In genomic region chr3:73731677-73732076, GRCm38 (mm10) we compare ENCODE assay signal across 11 mouse cellular contexts. TPM values are rescaled to one million over a fixed set of nuclear protein-coding genes. Genes with fewer than 3 reads are reported as not detected.
DNase-seq lines count a peak whose midpoint lies in the region; ATAC-seq and TF ChIP-seq lines count a peak whose summit lies in the region.
"Had no signal": no experiment of that assay in that cellular context is flagged by ENCODE, and none has a peak within 500 bp of the region (broad histone marks: within the 10 kb centered on the region; RNA-seq: fewer than 3 reads in every experiment).

No protein-coding gene starts in this region.

- intact Hi-C loops in left cerebral cortex, postnatal 14 days (cut with DNase I) = loop anchor here (5.0 kb wide), 1 partner anchor 1406 kb away; no protein-coding TSS in a partner anchor

- H3K4me3 ChIP-seq in embryonic facial prominence, embryonic 11.5 days (ENCODE audit: low read depth, low read length) = no peak overlapping the region
- H3K4me3 ChIP-seq in embryonic facial prominence, embryonic 10.5 days = no peak overlapping the region
- no peak overlapping the region for H3K4me3 ChIP-seq in ES-E14 (ENCODE audit: insufficient read depth in 1 of 2, low read depth in 1 of 2, low read length in 2 of 2, poor library complexity in 1 of 2, severe bottlenecking in 1 of 2)
- H3K4me3 ChIP-seq: stomach, embryonic 15.5 days had no signal

- no peak for ATAC-seq in embryonic facial prominence, embryonic 11.5 days (replicated peaks; ENCODE audit: insufficient number of reproducible peaks, low FRiP score, low TSS enrichment, low read depth)
- ATAC-seq in megakaryocyte, adult 5-6 weeks (ENCODE audit: poor library complexity, severe bottlenecking) = no peak

- H3K4me1 ChIP-seq in embryonic facial prominence, embryonic 11.5 days (ENCODE audit: control insufficient read depth, insufficient read depth, low read length) = no peaks in the 10 kb centered on the region
- no peaks in the 10 kb centered on the region for H3K4me1 ChIP-seq in embryonic facial prominence, embryonic 10.5 days
- H3K4me1 ChIP-seq in ES-E14 (ENCODE audit: control insufficient read depth in 2 of 2, insufficient read depth in 2 of 2, low read length in 2 of 2, poor library complexity in 1 of 2) = no peaks in the 10 kb centered on the region
- H3K4me1 ChIP-seq: stomach, embryonic 15.5 days had no signal

- H3K27ac ChIP-seq in embryonic facial prominence, embryonic 11.5 days (replicated peaks; ENCODE audit: low read depth, low read length) = no peak overlapping the region
- no peak overlapping the region for H3K27ac ChIP-seq in embryonic facial prominence, embryonic 10.5 days (replicated peaks)
- no peak overlapping the region for H3K27ac ChIP-seq in ES-E14 (ENCODE audit: insufficient read depth, low read depth, low read length, poor library complexity, severe bottlenecking)
- H3K27ac ChIP-seq: stomach, embryonic 15.5 days had no signal

- peak; percentile 79 for DNase-seq in embryonic facial prominence, embryonic 11.5 days (ENCODE audit: low spot score)
- DNase-seq in embryonic facial prominence, embryonic 10.5 days (ENCODE audit: low spot score) = no peak
- DNase-seq in left cerebral cortex, postnatal 14 days (ENCODE audit: low spot score in 2 of 2) = peak; percentile 30 to 34
- DNase-seq in left cerebral cortex, adult 11 months (ENCODE audit: low spot score) = no peak
- peak; percentile 16 for DNase-seq in ES-E14 (ENCODE audit: low read depth, low spot score)
- DNase-seq in embryo, embryonic 11 days = peak; percentile 64
- DNase-seq in adrenal gland, postnatal 25 days = no peak
- DNase-seq: gastrocnemius, postnatal 36 days; layer of hippocampus, postnatal 36 days had no signal

- no peak overlapping the region for H3K9ac ChIP-seq in embryonic facial prominence, embryonic 11.5 days (replicated peaks; ENCODE audit: low read length)
- H3K9ac ChIP-seq in ES-E14 (ENCODE audit: insufficient read depth, low read depth, low read length, poor library complexity, severe bottlenecking) = no peak overlapping the region
- H3K9ac ChIP-seq: stomach, embryonic 15.5 days had no signal

- H3K36me3 ChIP-seq in embryonic facial prominence, embryonic 11.5 days (replicated peaks; ENCODE audit: control insufficient read depth, insufficient read depth, low read depth, low read length) = no peaks in the 10 kb centered on the region
- no peaks in the 10 kb centered on the region for H3K36me3 ChIP-seq in embryonic facial prominence, embryonic 10.5 days (replicated peaks)
- no peaks in the 10 kb centered on the region for H3K36me3 ChIP-seq in ES-E14 (ENCODE audit: control insufficient read depth, insufficient read depth, low read length, poor library complexity, severe bottlenecking)
- H3K36me3 ChIP-seq: stomach, embryonic 15.5 days had no signal

- 51% methylated on average over 2 of the region's 2 CpGs for WGBS in embryonic facial prominence, embryonic 11.5 days
- WGBS in embryonic facial prominence, embryonic 10.5 days = 50% methylated on average over 2 of the region's 2 CpGs

- in situ Hi-C loops in ES-E14 (cut with MboI; ENCODE audit: low sequenced_read_pairs in 2 of 2, unreplicated experiment in 2 of 2) = no loop called here

- H3K9me3 ChIP-seq in embryonic facial prominence, embryonic 11.5 days (replicated peaks; ENCODE audit: control insufficient read depth, low read length) = no peaks in the 10 kb centered on the region
- H3K9me3 ChIP-seq in embryonic facial prominence, embryonic 10.5 days = no peaks in the 10 kb centered on the region
- no peaks in the 10 kb centered on the region for H3K9me3 ChIP-seq in ES-E14 (ENCODE audit: control insufficient read depth, insufficient read depth, low read depth, low read length)
- H3K9me3 ChIP-seq: stomach, embryonic 15.5 days had no signal

- H3K27me3 ChIP-seq in embryonic facial prominence, embryonic 11.5 days (ENCODE audit: control insufficient read depth, insufficient read depth, low read length) = no peaks in the 10 kb centered on the region
- no peaks in the 10 kb centered on the region for H3K27me3 ChIP-seq in embryonic facial prominence, embryonic 10.5 days (replicated peaks; ENCODE audit: low read depth, poor library complexity, severe bottlenecking)
- H3K27me3 ChIP-seq: stomach, embryonic 15.5 days had no signal

- H3K4me2 ChIP-seq in embryonic facial prominence, embryonic 11.5 days (ENCODE audit: low read depth, low read length) = no peak overlapping the region
- H3K4me2 ChIP-seq: stomach, embryonic 15.5 days had no signal

TF ChIP-seq in ES-E14, 5 proteins besides CTCF, POLR2A, EP300 and RAD21:
- peak; percentile 61; the same call in 1 of the 2 replicates for TF ChIP-seq ZC3H11A (IDR thresholded peaks at IDR 0.05; ENCODE audit: borderline replicate concordance, low read depth, low read length)
- no peak for TF ChIP-seq HCFC1 (IDR thresholded peaks at IDR 0.05; ENCODE audit: borderline replicate concordance, insufficient read depth, low read length)
- no peak for TF ChIP-seq MAFK (IDR thresholded peaks at IDR 0.05; ENCODE audit: insufficient read depth, low read depth, low read length)

RNA-seq across cellular contexts. Expression of gene Bche, which starts 23.5 kb away (rescaled TPM):
- polyA plus RNA-seq in embryonic facial prominence, embryonic 11.5 days (2014; fragmentation: Nextera tagmentation; extraction: Ambion mirVana) = 3.9 and 4.4 TPM in 2 replicates
- 3.2 and 4.2 TPM in 2 replicates for polyA plus RNA-seq in embryonic facial prominence, embryonic 10.5 days (2016; fragmentation: Nextera tagmentation; extraction: Ambion mirVana)
- total RNA-seq in left cerebral cortex, postnatal 14 days (2021) = 1 to 10 TPM; 3.3 to 3.4 TPM
- total RNA-seq in ES-E14 (2012; rRNA removed) = 4.2 and 6.6 TPM in 2 replicates
- total RNA-seq in adrenal gland, postnatal 25 days (2021) = 4.9 and 7.3 TPM in 2 replicates
- total RNA-seq in megakaryocyte, adult 5-6 weeks (2015) = not detected in 2 replicates
- total RNA-seq in megakaryocyte, adult 5-6 weeks (2017) = not detected in 2 replicates

Comparison
In these comparisons a context has a peak if more than half of its experiments do, and no peak if none do; other contexts are left out.
1. DNase-seq: peak in embryonic facial prominence, embryonic 11.5 days (single experiment), left cerebral cortex, postnatal 14 days (2 of 2), ES-E14 (single experiment) and embryo, embryonic 11 days (single experiment); none in embryonic facial prominence, embryonic 10.5 days (single experiment), left cerebral cortex, adult 11 months (single experiment) and adrenal gland, postnatal 25 days (single experiment).